Mouse (Mus musculus): ENCODE results near the gene A030014E15Rik. TPM values are rescaled to one million over a fixed set of nuclear protein-coding genes. Genes with fewer than 3 reads are reported as not detected.

Gene A030014E15Rik
- not detected for polyA plus RNA-seq (2012; fragmentation: generic; extraction: Trizol)

GRCm38 (mm10) chr1:82924650-82925049 lies at the start of gene A030014E15Rik:
Gene A030014E15Rik, plus strand, starts transcription at chr1:82924917.

DNA sequence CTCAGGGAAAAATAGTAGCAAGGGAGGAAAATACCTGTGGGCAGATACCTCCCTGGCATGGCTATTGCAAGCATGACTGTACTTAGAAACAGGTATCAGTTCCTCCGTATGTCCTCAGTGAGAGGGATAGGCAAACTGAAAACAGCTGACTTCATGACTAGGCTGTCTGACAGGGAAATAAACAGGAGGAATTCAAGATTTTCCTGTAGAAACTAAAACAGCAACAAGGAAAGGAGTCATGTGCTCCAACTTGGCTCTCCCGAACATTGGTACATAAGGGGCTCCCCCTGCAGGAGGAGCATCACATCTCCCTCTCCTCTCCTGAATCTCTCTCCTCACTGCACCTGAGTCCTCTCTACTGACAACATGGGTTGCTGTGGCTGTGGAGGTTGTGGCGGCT lies 11.7 kb upstream of the A030014E15Rik start, which contains the start of gene A030005L19Rik:
Gene A030005L19Rik, plus strand, starts transcription at position 301 of the 400 bp plus-strand sequence.

GRCm38 (mm10) chr1:82931326-82931725 lies 6.6 kb downstream of the A030014E15Rik start, which contains the start of gene Gm6217:
Gene Gm6217, minus strand, starts transcription at chr1:82931399.

DNA sequence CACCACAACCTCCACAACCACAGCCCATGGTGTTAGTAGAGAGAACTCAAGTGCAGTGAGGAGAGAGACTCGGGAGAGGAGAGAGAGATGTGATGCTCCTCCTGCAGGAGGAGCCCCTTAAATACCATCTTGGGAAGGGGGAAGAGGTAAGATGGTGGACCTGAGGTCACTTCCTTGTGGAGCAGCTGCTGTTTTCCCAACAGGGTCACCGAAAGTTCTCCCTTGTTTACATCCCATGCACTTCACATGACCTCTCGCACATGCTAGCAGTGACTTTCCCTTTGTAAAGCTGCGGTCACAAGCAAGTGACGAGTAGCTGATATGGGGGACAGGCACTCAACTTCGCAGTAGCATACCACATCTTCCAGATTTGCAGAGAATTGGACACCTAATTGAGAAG lies 18.6 kb downstream of the A030014E15Rik start, which contains the start of gene A030003K21Rik:
Gene A030003K21Rik, minus strand, starts transcription at position 94 of the 400 bp plus-strand sequence.

DNA sequence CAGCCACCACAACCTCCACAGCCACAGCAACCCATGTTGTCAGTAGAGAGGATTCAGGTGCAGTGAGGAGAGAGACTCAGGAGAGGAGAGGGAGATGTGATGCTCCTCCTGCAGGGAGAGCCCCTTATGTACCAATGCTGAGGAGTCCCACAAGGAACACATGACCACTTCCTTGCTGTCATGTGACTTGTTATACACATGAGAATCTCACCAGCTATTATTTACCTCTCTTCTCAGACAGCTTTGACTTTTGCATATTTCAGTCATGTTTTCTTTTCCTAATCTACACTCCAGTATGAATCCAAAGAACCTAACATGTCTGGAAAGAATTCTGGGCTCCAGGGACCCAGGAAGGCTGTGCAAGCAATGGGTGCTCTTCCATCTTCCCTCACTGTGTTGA lies 31.2 kb downstream of the A030014E15Rik start, which contains the start of gene Gm7544:
Gene Gm7544, minus strand, starts transcription at position 101 of the 400 bp plus-strand sequence.

GRCm38 (mm10) chr1:82959870-82960385 lies 35.2 kb downstream of the A030014E15Rik start, which contains the start of gene Gm47955:
Gene Gm47955, plus strand, starts transcription at chr1:82960286.

Other genes with a start within 250 kb of the A030014E15Rik start
- gene Mff, start 200.0 kb upstream of the A030014E15Rik start, polyA plus RNA-seq (2012; fragmentation: generic; extraction: Trizol): 10 to 100 TPM in 1 of 2 experiments, 1 to 10 TPM in 1; 7.8 to 61.5 TPM
- not detected for gene Tm4sf20, start 156.5 kb upstream of the A030014E15Rik start, polyA plus RNA-seq (2012; fragmentation: generic; extraction: Trizol)
- gene Gm47791, start 153.7 kb upstream of the A030014E15Rik start, polyA plus RNA-seq (2012; fragmentation: generic; extraction: Trizol): not detected
- gene Agfg1, start 85.4 kb upstream of the A030014E15Rik start, polyA plus RNA-seq (2012; fragmentation: generic; extraction: Trizol): 10 to 100 TPM in 1 of 2 experiments, 1 to 10 TPM in 1; 7.0 to 11.2 TPM
- gene A030005L19Rik, start 11.6 kb upstream of the A030014E15Rik start, polyA plus RNA-seq (2012; fragmentation: generic; extraction: Trizol): not detected
- not detected for gene Gm6217, start 6.5 kb downstream of the A030014E15Rik start, polyA plus RNA-seq (2012; fragmentation: generic; extraction: Trizol)
- not detected for gene A030003K21Rik, start 18.5 kb downstream of the A030014E15Rik start, polyA plus RNA-seq (2012; fragmentation: generic; extraction: Trizol)
- not detected for gene Gm7544, start 31.1 kb downstream of the A030014E15Rik start, polyA plus RNA-seq (2012; fragmentation: generic; extraction: Trizol)
- not detected for gene Gm47955, start 35.4 kb downstream of the A030014E15Rik start, polyA plus RNA-seq (2012; fragmentation: generic; extraction: Trizol)
- gene Gm47959, start 75.6 kb downstream of the A030014E15Rik start, polyA plus RNA-seq (2012; fragmentation: generic; extraction: Trizol): not detected
- not detected for gene Slc19a3, start 113.5 kb downstream of the A030014E15Rik start, polyA plus RNA-seq (2012; fragmentation: generic; extraction: Trizol)
- gene Krtap28-10, start 117.6 kb downstream of the A030014E15Rik start, polyA plus RNA-seq (2012; fragmentation: generic; extraction: Trizol): not detected
- gene Gm47969, start 120.0 kb downstream of the A030014E15Rik start, polyA plus RNA-seq (2012; fragmentation: generic; extraction: Trizol): not detected
- not detected for gene A030005K14Rik, start 134.5 kb downstream of the A030014E15Rik start, polyA plus RNA-seq (2012; fragmentation: generic; extraction: Trizol)
- not detected for gene Krtap28-13, start 136.0 kb downstream of the A030014E15Rik start, polyA plus RNA-seq (2012; fragmentation: generic; extraction: Trizol)
- not detected for gene Ccl20, start 191.8 kb downstream of the A030014E15Rik start, polyA plus RNA-seq (2012; fragmentation: generic; extraction: Trizol)
- not detected for gene Daw1, start 234.8 kb downstream of the A030014E15Rik start, polyA plus RNA-seq (2012; fragmentation: generic; extraction: Trizol)